Mouse (Mus musculus): ENCODE results near the gene Fbxo47.

The Fbxo47 gene

GRCm38 (mm10) chr11:97883918-97884600 is at the start of gene Fbxo47:
Fbxo47 (minus strand) TSS chr11:97884154.
- DNase-seq (ENCODE audit: low spot score in 2 of 2), result peak; percentile 76 to 94

- DNase-seq (ENCODE audit: low spot score in 2 of 2), result no peak
These were observed 49.6 kb upstream of the Fbxo47 start for GRCm38 (mm10) chr11:97933553-97933952.

GRCm38 (mm10) chr11:97928905-97929304 is 45.0 kb upstream of the Fbxo47 start:
- no peak for DNase-seq (ENCODE audit: low spot score in 2 of 2)

GRCm38 (mm10) chr11:97924217-97924616 is 40.3 kb upstream of the Fbxo47 start:
- no peak for DNase-seq (ENCODE audit: low spot score in 2 of 2)

- no peak for DNase-seq (ENCODE audit: low spot score in 2 of 2)
These were observed 39.7 kb upstream of the Fbxo47 start for GRCm38 (mm10) chr11:97923639-97924038.

GRCm38 (mm10) chr11:97915974-97916503 is 32.1 kb upstream of the Fbxo47 start:
- no peak for DNase-seq (ENCODE audit: low spot score in 2 of 2)

- no peak for DNase-seq (ENCODE audit: low spot score in 2 of 2)
These were observed 31.5 kb upstream of the Fbxo47 start for GRCm38 (mm10) chr11:97915471-97915870.

- DNase-seq (ENCODE audit: low spot score in 2 of 2), result no peak
These were observed 29.2 kb upstream of the Fbxo47 start for GRCm38 (mm10) chr11:97913111-97913510.

GRCm38 (mm10) chr11:97908634-97909348 is 24.8 kb upstream of the Fbxo47 start:
- no peak for DNase-seq (ENCODE audit: low spot score in 2 of 2)

- DNase-seq (ENCODE audit: low spot score in 2 of 2), result no peak
These were observed 24.0 kb upstream of the Fbxo47 start for GRCm38 (mm10) chr11:97907935-97908334.

GRCm38 (mm10) chr11:97906905-97907304 is 23.0 kb upstream of the Fbxo47 start:
- DNase-seq (ENCODE audit: low spot score in 2 of 2), result no peak

- no peak for DNase-seq (ENCODE audit: low spot score in 2 of 2)
These were observed 22.0 kb upstream of the Fbxo47 start for GRCm38 (mm10) chr11:97905941-97906340.

GRCm38 (mm10) chr11:97905540-97905939 is 21.6 kb upstream of the Fbxo47 start:
- DNase-seq (ENCODE audit: low spot score in 2 of 2), result no peak

- DNase-seq (ENCODE audit: low spot score in 2 of 2), result no peak
These were observed 20.8 kb upstream of the Fbxo47 start for GRCm38 (mm10) chr11:97904801-97905200.

GRCm38 (mm10) chr11:97901806-97902205 is 17.9 kb upstream of the Fbxo47 start:
- no peak for DNase-seq (ENCODE audit: low spot score in 2 of 2)

- peak; percentile 79 to 89 for DNase-seq (ENCODE audit: low spot score in 2 of 2)
These were observed 15.9 kb upstream of the Fbxo47 start for GRCm38 (mm10) chr11:97899822-97900221.

GRCm38 (mm10) chr11:97897568-97898185 is 13.7 kb upstream of the Fbxo47 start:
- no peak for DNase-seq (ENCODE audit: low spot score in 2 of 2)

- DNase-seq (ENCODE audit: low spot score in 2 of 2), result no peak
These were observed 12.7 kb upstream of the Fbxo47 start for GRCm38 (mm10) chr11:97896655-97897054.

GRCm38 (mm10) chr11:97891821-97892220 is 7.9 kb upstream of the Fbxo47 start:
- no peak for DNase-seq (ENCODE audit: low spot score in 2 of 2)

GRCm38 (mm10) chr11:97885296-97885915 is 1.5 kb upstream of the Fbxo47 start:
- no peak for DNase-seq (ENCODE audit: low spot score in 2 of 2)

- no peak for DNase-seq (ENCODE audit: low spot score in 2 of 2)
These were observed 739 bp upstream of the Fbxo47 start for GRCm38 (mm10) chr11:97884601-97885185.

- DNase-seq (ENCODE audit: low spot score in 2 of 2), result peak in 1 of 2 experiments; percentile 49
These were observed 424 bp downstream of the Fbxo47 start for GRCm38 (mm10) chr11:97883542-97883917.
